Comparison of ENCODE assay signal across 38 mouse cellular contexts in genomic region chr15:40103304-40103703, GRCm38 (mm10). TPM values are rescaled to one million over a fixed set of nuclear protein-coding genes. Genes with fewer than 3 reads are reported as not detected.
"Had no signal": no experiment of that assay in that cellular context is flagged by ENCODE, and none has a peak within 500 bp of the region (broad histone marks: within the 10 kb centered on the region; RNA-seq: fewer than 3 reads in every experiment).

No protein-coding gene starts in this region.

- H3K4me3 ChIP-seq: gastrocnemius, adult 2 months; heart, embryonic 10.5 days; heart, embryonic 12.5 days; hindbrain, embryonic 10.5 days; intestine, embryonic 15.5 days; left cerebral cortex, adult 2 months; limb, embryonic 10.5 days; limb, embryonic 12.5 days; liver, embryonic 13.5 days; liver, embryonic 15.5 days had no signal

- H3K4me1 ChIP-seq: heart, embryonic 10.5 days; hindbrain, embryonic 10.5 days; intestine, embryonic 15.5 days; limb, embryonic 10.5 days; limb, embryonic 12.5 days; liver, embryonic 13.5 days; liver, embryonic 15.5 days had no signal

- H3K9me3 ChIP-seq: heart, embryonic 10.5 days; heart, embryonic 12.5 days; hindbrain, embryonic 10.5 days; intestine, embryonic 15.5 days; limb, embryonic 10.5 days; limb, embryonic 12.5 days; liver, embryonic 13.5 days; liver, embryonic 15.5 days had no signal

- H3K9ac ChIP-seq: heart, embryonic 12.5 days; hindbrain, embryonic 14.5 days; intestine, embryonic 15.5 days; limb, embryonic 12.5 days; liver, embryonic 13.5 days; liver, embryonic 15.5 days had no signal

- H3K4me2 ChIP-seq: heart, embryonic 12.5 days; hindbrain, embryonic 14.5 days; intestine, embryonic 15.5 days; limb, embryonic 12.5 days; liver, embryonic 11.5 days; liver, embryonic 13.5 days; liver, embryonic 15.5 days had no signal

- DNase-seq: gastrocnemius, adult 2 months; gastrocnemius, postnatal 10 days; gastrocnemius, postnatal 25 days; heart, adult 18-20 months; heart, postnatal 10 days; heart, postnatal 4 days; kidney, adult 18-20 months; kidney, adult 8-10 months; kidney, postnatal 10 days; kidney, postnatal 25 days; kidney, postnatal 4 days; liver; liver, embryonic 13.5 days had no signal

- H3K27ac ChIP-seq: gastrocnemius, adult 2 months; heart, embryonic 10.5 days; hindbrain, embryonic 10.5 days; hindbrain, embryonic 14.5 days; intestine, embryonic 15.5 days; left cerebral cortex, adult 2 months; limb, embryonic 10.5 days; limb, embryonic 12.5 days; liver, embryonic 13.5 days; liver, embryonic 15.5 days had no signal

- ATAC-seq: hindbrain, embryonic 16.5 days; inflammation-experienced regulatory T-cells, adult 6 months; intestine, embryonic 15.5 days; intestine, postnatal 0 days had no signal

- H3K36me3 ChIP-seq: heart, embryonic 10.5 days; heart, embryonic 12.5 days; hindbrain, embryonic 10.5 days; intestine, embryonic 15.5 days; limb, embryonic 10.5 days; limb, embryonic 12.5 days; liver, embryonic 13.5 days; liver, embryonic 15.5 days had no signal

- H3K27me3 ChIP-seq: heart, embryonic 12.5 days; intestine, embryonic 15.5 days; limb, embryonic 12.5 days; liver, embryonic 13.5 days; liver, embryonic 15.5 days had no signal

RNA-seq across cellular contexts. Expression of gene 9330182O14Rik, which starts 30.9 kb away (rescaled TPM):
- total RNA-seq: gastrocnemius, adult 2 months; gastrocnemius, postnatal 10 days; gastrocnemius, postnatal 25 days; gastrocnemius, postnatal 4 days; granulocyte monocyte progenitor cell, adult 5-6 weeks; heart, adult 18-20 months; heart, adult 8-10 months; heart, postnatal 10 days; heart, postnatal 25 days; heart, postnatal 4 days; layer of hippocampus, postnatal 14 days; left cerebral cortex, adult 2 months; left cerebral cortex, postnatal 14 days; left cerebral cortex, postnatal 36 days had no signal
- polyA plus RNA-seq: heart, embryonic 10.5 days; heart, embryonic 12.5 days; heart, embryonic 14.5 days; heart, embryonic 16.5 days; hindbrain, embryonic 10.5 days; hindbrain, embryonic 14.5 days; hindbrain, embryonic 16.5 days; inflammation-experienced regulatory T-cells, adult 6 months; intestine, embryonic 15.5 days; intestine, postnatal 0 days; kidney, embryonic 14.5 days; kidney, embryonic 16.5 days; limb, embryonic 10.5 days; limb, embryonic 12.5 days; limb, embryonic 14.5 days; liver, embryonic 11.5 days; liver, embryonic 13.5 days; liver, embryonic 15.5 days had no signal
